Mouse (Mus musculus) bone marrow, adult 2 months (tissue): ENCODE results near the gene Rpa1. TPM values are rescaled to one million over a fixed set of nuclear protein-coding genes. Genes with fewer than 3 reads are reported as not detected.

Experiments
- H3K27ac ChIP-seq: fragments of 200-500 bp; 2 replicates; pipeline ENCODE4 v1.5.1; 2012; ENCODE audit warnings: low read depth, mild to moderate bottlenecking, control low read depth, inconsistent platforms, low read length; ENCODE audit not compliant: control insufficient read depth, poor library complexity, insufficient read depth
- H3K4me1 ChIP-seq: fragments of 200-500 bp; 2 replicates; pipeline ENCODE4 v1.6.1; 2011; ENCODE audit warnings: low read length; ENCODE audit not compliant: control insufficient read depth, insufficient read depth
- H3K4me3 ChIP-seq: fragments of 200-500 bp; replicated peaks from 2 replicates; pipeline ENCODE3; 2011; ENCODE audit warnings: mild to moderate bottlenecking, low read depth, low read length, control low read depth; ENCODE audit not compliant: control insufficient read depth
- CTCF ChIP-seq: fragments of 200-500 bp; IDR thresholded peaks from 2 replicates; pipeline ENCODE4 v1.5.1; 2011; ENCODE audit warnings: low read length, control low read depth; ENCODE audit not compliant: control insufficient read depth, insufficient read depth
- POLR2A ChIP-seq: fragments of 200-500 bp; IDR thresholded peaks from 2 replicates; pipeline ENCODE4 v1.6.1; 2011; ENCODE audit warnings: low read depth, mild to moderate bottlenecking, control low read depth, low read length, borderline replicate concordance; ENCODE audit not compliant: control insufficient read depth
- WGBS: fragments of 180-500 bp; shearing (Covaris S2); methylation state at CpG from one replicate; pipeline ENCODE4 v1.1.7; 2018; 5-methylcytosine and 5-hydroxymethylcytosine counted together
- polyA plus RNA-seq: library from polyadenylated mRNA; stranded (reverse); fragments of >200 nt; gene quantifications from 2 replicates; pipeline ENCODE4 v1.2.4, GENCODE M21; 2011; ENCODE audit warnings: low replicate concordance; ENCODE audit not compliant: missing spikeins, insufficient read depth, insufficient read length

Rpa1 gene
- polyA plus RNA-seq, 1 experiment: 40.3 TPM

- TF ChIP-seq CTCF: no peak
- no peak for TF ChIP-seq POLR2A
Measured at GRCm38 (mm10) chr11:75268492-75268891, 79.6 kb downstream of the Rpa1 start.

GRCm38 (mm10) chr11:75267826-75268281 is 80.3 kb downstream of the Rpa1 start:
- Histone ChIP-seq H3K4me1 (no peaks in the 10 kb centered on the region; the same call in 1 of the 2 replicates), H3K27ac (no peak overlapping the region), H3K4me3 (no peak overlapping the region)
- TF ChIP-seq POLR2A (no peak), CTCF (no peak)
- WGBS: 50% methylated on average over 9 of the region's 9 CpGs

More at GRCm38 (mm10) chr11:75268492-75268891, 79.6 kb downstream of the Rpa1 start:
- no peak overlapping the region for H3K27ac ChIP-seq
- H3K4me1 ChIP-seq: no peaks in the 10 kb centered on the region; the same call in 1 of the 2 replicates
- WGBS: 80% methylated on average over 5 of the region's 5 CpGs
- H3K4me3 ChIP-seq: no peak overlapping the region

GRCm38 (mm10) chr11:75265545-75265944 is 82.6 kb downstream of the Rpa1 start:
- Histone ChIP-seq H3K27ac (no peak overlapping the region), H3K4me3 (no peak overlapping the region), H3K4me1 (no peaks in the 10 kb centered on the region; the same call in 1 of the 2 replicates)
- WGBS: 89% methylated on average over 15 of the region's 15 CpGs
- TF ChIP-seq CTCF (no peak), POLR2A (no peak)

GRCm38 (mm10) chr11:75264550-75264949 is 83.6 kb downstream of the Rpa1 start:
- H3K27ac ChIP-seq: no peak overlapping the region
- 79% methylated on average over 6 of the region's 6 CpGs for WGBS
- no peaks in the 10 kb centered on the region; the same call in 1 of the 2 replicates for H3K4me1 ChIP-seq
- H3K4me3 ChIP-seq: no peak overlapping the region
- TF ChIP-seq POLR2A: no peak
- no peak for TF ChIP-seq CTCF

- WGBS: 70% methylated on average over 6 of the region's 6 CpGs
- TF ChIP-seq POLR2A (no peak), CTCF (no peak)
- no peak overlapping the region for H3K27ac ChIP-seq
- H3K4me1 ChIP-seq: no peaks in the 10 kb centered on the region
- H3K4me3 ChIP-seq: no peak overlapping the region
Measured at GRCm38 (mm10) chr11:75263964-75264312, 84.2 kb downstream of the Rpa1 start.

GRCm38 (mm10) chr11:75263274-75263963 is 84.7 kb downstream of the Rpa1 start:
- Histone ChIP-seq H3K4me3 (no peak overlapping the region), H3K4me1 (no peaks in the 10 kb centered on the region), H3K27ac (no peak overlapping the region)
- TF ChIP-seq CTCF (no peak), POLR2A (no peak)
- WGBS: 88% methylated on average over 15 of the region's 15 CpGs

GRCm38 (mm10) chr11:75262791-75263190 is 85.3 kb downstream of the Rpa1 start:
- 32% methylated on average over 5 of the region's 5 CpGs for WGBS
- no peaks in the 10 kb centered on the region for H3K4me1 ChIP-seq
- TF ChIP-seq CTCF (no peak), POLR2A (no peak)
- no peak overlapping the region for H3K27ac ChIP-seq
- no peak overlapping the region for H3K4me3 ChIP-seq

GRCm38 (mm10) chr11:75262181-75262580 is 85.9 kb downstream of the Rpa1 start:
- 80% methylated on average over 3 of the region's 3 CpGs for WGBS
- H3K4me3 ChIP-seq: no peak overlapping the region
- H3K27ac ChIP-seq: no peak overlapping the region
- no peak for TF ChIP-seq POLR2A
- no peak for TF ChIP-seq CTCF
- H3K4me1 ChIP-seq: no peaks in the 10 kb centered on the region

GRCm38 (mm10) chr11:75261730-75262129 is 86.4 kb downstream of the Rpa1 start:
- 79% methylated on average over 4 of the region's 4 CpGs for WGBS
- Histone ChIP-seq H3K4me3 (no peak overlapping the region), H3K4me1 (0 out of 2 replicates have a peak, but pooled peaks cover under 1% of the 10 kb centered on the region), H3K27ac (no peak overlapping the region)
- TF ChIP-seq CTCF (no peak), POLR2A (no peak)
